Mouse (Mus musculus) effector memory CD4-positive, alpha-beta T cell, adult 7 months (primary cell): Measurements from ENCODE around the gene Tmem28. TPM values are rescaled to one million over a fixed set of nuclear protein-coding genes. Genes with fewer than 3 reads are reported as not detected.

Source experiments
- polyA plus RNA-seq: library from polyadenylated mRNA; unstranded; fragments of 100-300 nt; shearing (Covaris generic); gene quantifications from one replicate; pipeline ENCODE4 v1.2.1, GENCODE M21; 2017

Gene Tmem28
- polyA plus RNA-seq: not detected

DNA sequence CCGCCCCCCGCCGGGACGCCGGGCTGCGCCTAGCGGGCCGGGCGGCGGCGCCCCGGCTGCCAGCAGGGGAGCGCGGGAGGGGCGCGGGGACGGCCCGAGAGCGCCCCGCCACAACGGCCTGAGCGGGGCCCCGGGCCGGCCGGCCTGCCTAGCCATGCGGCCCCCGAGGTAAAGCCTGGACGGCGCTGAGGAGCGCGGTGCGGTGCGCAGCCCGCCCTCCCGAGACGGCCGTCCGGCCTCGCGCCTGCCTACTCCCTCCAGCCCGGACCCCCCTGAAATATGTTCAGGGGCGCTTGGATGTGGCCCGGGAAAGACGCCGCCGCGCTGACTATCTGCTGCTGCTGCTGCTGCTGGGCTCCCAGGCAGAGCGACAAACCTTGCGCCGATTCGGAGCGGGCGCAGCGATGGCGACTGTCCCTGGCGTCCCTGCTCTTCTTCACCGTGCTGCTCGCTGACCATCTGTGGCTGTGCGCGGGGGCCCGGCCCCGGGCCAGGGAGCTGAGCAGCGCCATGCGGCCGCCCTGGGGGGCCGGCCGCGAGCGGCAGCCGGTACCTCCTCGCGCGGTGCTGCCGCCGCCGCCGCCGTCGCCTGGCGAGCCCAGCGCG, at the start of gene Tmem28:
Gene Tmem28, plus strand, starts transcription at position 232 of the 606 bp plus-strand sequence.

Other genes with a start within 250 kb of the Tmem28 start
- gene Eda, start 154.6 kb downstream of the Tmem28 start, polyA plus RNA-seq: not detected